Comparison of ENCODE assay signal across 24 mouse cellular contexts in the genomic region with DNA sequence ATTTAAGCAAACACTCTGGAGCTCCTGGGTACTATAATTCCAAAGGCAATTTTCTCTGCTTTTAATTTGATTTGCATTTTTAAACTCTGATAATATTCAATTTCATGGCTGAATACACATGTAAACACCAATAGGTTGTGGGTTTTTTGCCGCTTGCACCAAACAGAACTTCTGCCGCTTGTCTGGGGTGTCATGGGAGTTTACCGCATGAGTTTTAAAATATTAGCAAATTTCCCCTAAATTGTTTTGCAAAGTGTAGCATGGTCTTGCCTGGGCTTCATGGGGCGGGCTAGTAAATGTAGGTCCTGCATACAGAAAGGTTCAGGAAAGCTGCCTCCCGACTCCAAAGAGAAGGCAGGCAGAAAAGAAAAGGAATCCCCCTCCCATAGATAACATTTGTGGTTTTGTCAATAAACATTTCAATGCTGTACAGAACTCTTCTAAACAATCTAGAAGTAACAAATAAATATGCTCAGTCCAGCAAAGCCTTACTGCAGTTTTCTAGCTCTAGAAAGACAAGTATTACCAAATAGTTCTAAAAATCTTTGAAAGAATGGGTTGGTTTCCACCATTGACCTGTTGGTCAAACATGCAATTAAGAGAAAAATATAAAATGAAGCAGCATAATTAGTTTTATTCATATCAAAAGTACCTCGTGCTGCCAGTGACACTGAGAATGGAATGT. TPM values are rescaled to one million over a fixed set of nuclear protein-coding genes. Genes with fewer than 3 reads are reported as not detected.
A peak's percentile ranks its signal among the peaks of the same experiment; 100 is the strongest.
DNase-seq lines count a peak whose midpoint lies in the region; ATAC-seq and TF ChIP-seq lines count a peak whose summit lies in the region.
"Had no signal": no experiment of that assay in that cellular context is flagged by ENCODE, and none has a peak within 500 bp of the region (broad histone marks: within the 10 kb centered on the region; RNA-seq: fewer than 3 reads in every experiment).

No protein-coding gene starts in this region.

- DNase-seq in embryo, embryonic 10 days (ENCODE audit: low spot score): peak; percentile 3
- no peak for DNase-seq in embryo, embryonic 9.5 days (ENCODE audit: extremely low spot score)
- no peak for DNase-seq in liver, embryonic 11.5 days (ENCODE audit: low spot score)
- DNase-seq in liver, postnatal 0 days: no peak
- no peak for DNase-seq in gastrocnemius, adult 8-10 months (ENCODE audit: low spot score in 2 of 2)
- DNase-seq: adrenal gland, adult 8-10 months; cerebellum, adult 11 months; cerebellum, postnatal 14 days; heart, postnatal 36 days; layer of hippocampus, postnatal 36 days; spleen, adult 18-20 months; thymus, postnatal 25 days had no signal

- H3K4me2 ChIP-seq in liver, embryonic 11.5 days: peak overlapping the region; percentile 40
- H3K4me2 ChIP-seq in liver, postnatal 0 days (ENCODE audit: low read depth, low read length): no peak overlapping the region
- H3K4me2 ChIP-seq in midbrain, embryonic 13.5 days (replicated peaks): peak overlapping the region; percentile 16; the same call in 1 of the 2 replicates
- no peak overlapping the region for H3K4me2 ChIP-seq in midbrain, embryonic 16.5 days (ENCODE audit: low read length)
- peak overlapping the region; percentile 30; the same call in 1 of the 2 replicates for H3K4me2 ChIP-seq in stomach, embryonic 15.5 days
- H3K4me2 ChIP-seq: embryonic facial prominence, embryonic 13.5 days; limb, embryonic 15.5 days had no signal

- H3K9ac ChIP-seq in liver, embryonic 11.5 days (ENCODE audit: low read depth, low read length): no peak overlapping the region
- H3K9ac ChIP-seq in liver, postnatal 0 days (replicated peaks): no peak overlapping the region
- no peak overlapping the region for H3K9ac ChIP-seq in midbrain, embryonic 13.5 days (replicated peaks)
- H3K9ac ChIP-seq in midbrain, embryonic 16.5 days (ENCODE audit: low read depth, low read length): no peak overlapping the region
- no peak overlapping the region for H3K9ac ChIP-seq in stomach, embryonic 15.5 days
- H3K9ac ChIP-seq: embryonic facial prominence, embryonic 13.5 days; heart, embryonic 13.5 days; limb, embryonic 15.5 days had no signal

- TF ChIP-seq EP300 in liver, postnatal 0 days (IDR thresholded peaks at IDR 0.05; ENCODE audit: low read depth): no peak

- no peak for ATAC-seq in liver, embryonic 11.5 days (replicated peaks; ENCODE audit: low FRiP score)
- ATAC-seq in liver, postnatal 0 days: no peak
- ATAC-seq in midbrain, embryonic 13.5 days: no peak
- no peak for ATAC-seq in midbrain, embryonic 16.5 days
- ATAC-seq in stomach, embryonic 15.5 days (ENCODE audit: insufficient read depth, low FRiP score, low read depth): no peak
- ATAC-seq: CD4-positive, CD25-positive, alpha-beta regulatory T cell, adult 4 months had no signal

- TF ChIP-seq CTCF in liver, postnatal 0 days (IDR thresholded peaks at IDR 0.05; ENCODE audit: low read depth): no peak

- no peaks in the 10 kb centered on the region for H3K4me1 ChIP-seq in liver, embryonic 11.5 days (replicated peaks; ENCODE audit: control insufficient read depth, insufficient read depth, low read length)
- peaks cover 4% of the 10 kb centered on the region; the same call in 1 of the 2 replicates for H3K4me1 ChIP-seq in liver, postnatal 0 days (ENCODE audit: insufficient read depth)
- peaks cover 8% of the 10 kb centered on the region for H3K4me1 ChIP-seq in midbrain, embryonic 13.5 days (replicated peaks)
- no peaks in the 10 kb centered on the region for H3K4me1 ChIP-seq in midbrain, embryonic 16.5 days (ENCODE audit: control insufficient read depth, insufficient read depth, low read length)
- no peaks in the 10 kb centered on the region for H3K4me1 ChIP-seq in stomach, embryonic 15.5 days
- H3K4me1 ChIP-seq: embryonic facial prominence, embryonic 13.5 days; limb, embryonic 15.5 days had no signal

- WGBS in liver, embryonic 11.5 days: 11% methylated on average over 6 of the region's 6 CpGs
- 9% methylated on average over 6 of the region's 6 CpGs for WGBS in liver, postnatal 0 days (ENCODE audit: insufficient replicate concordance)
- 3% methylated on average over 6 of the region's 6 CpGs for WGBS in midbrain, embryonic 13.5 days
- 3% methylated on average over 6 of the region's 6 CpGs for WGBS in midbrain, embryonic 16.5 days
- 13% methylated on average over 6 of the region's 6 CpGs for WGBS in stomach, embryonic 15.5 days

- no peaks in the 10 kb centered on the region for H3K9me3 ChIP-seq in liver, embryonic 11.5 days (ENCODE audit: control insufficient read depth, low read length)
- no peaks in the 10 kb centered on the region for H3K9me3 ChIP-seq in liver, postnatal 0 days (ENCODE audit: low read length)
- no peaks in the 10 kb centered on the region for H3K9me3 ChIP-seq in midbrain, embryonic 13.5 days
- H3K9me3 ChIP-seq in midbrain, embryonic 16.5 days (replicated peaks; ENCODE audit: control insufficient read depth, low read length, poor library complexity, severe bottlenecking): no peaks in the 10 kb centered on the region
- no peaks in the 10 kb centered on the region for H3K9me3 ChIP-seq in stomach, embryonic 15.5 days
- H3K9me3 ChIP-seq: embryonic facial prominence, embryonic 13.5 days; heart, embryonic 13.5 days; limb, embryonic 15.5 days had no signal

- H3K4me3 ChIP-seq in liver, embryonic 11.5 days (ENCODE audit: low read depth, low read length): no peak overlapping the region
- H3K4me3 ChIP-seq in liver, postnatal 0 days (ENCODE audit: low read depth, low read length): no peak overlapping the region
- no peak overlapping the region for H3K4me3 ChIP-seq in midbrain, embryonic 13.5 days (replicated peaks)
- H3K4me3 ChIP-seq in midbrain, embryonic 16.5 days (ENCODE audit: low read depth, low read length): no peak overlapping the region
- H3K4me3 ChIP-seq in stomach, embryonic 15.5 days (replicated peaks): no peak overlapping the region
- H3K4me3 ChIP-seq: embryonic facial prominence, embryonic 13.5 days; heart, embryonic 13.5 days; limb, embryonic 15.5 days; megakaryocyte, embryonic 14.5 days had no signal

- no peaks in the 10 kb centered on the region for H3K36me3 ChIP-seq in liver, embryonic 11.5 days (ENCODE audit: control insufficient read depth, insufficient read depth, low read length)
- no peaks in the 10 kb centered on the region for H3K36me3 ChIP-seq in liver, postnatal 0 days (replicated peaks; ENCODE audit: insufficient read depth, low read length)
- H3K36me3 ChIP-seq in midbrain, embryonic 13.5 days: no peaks in the 10 kb centered on the region
- H3K36me3 ChIP-seq in midbrain, embryonic 16.5 days (ENCODE audit: control insufficient read depth, insufficient read depth, low read length): no peaks in the 10 kb centered on the region
- no peaks in the 10 kb centered on the region for H3K36me3 ChIP-seq in stomach, embryonic 15.5 days
- H3K36me3 ChIP-seq: embryonic facial prominence, embryonic 13.5 days; heart, embryonic 13.5 days; limb, embryonic 15.5 days had no signal

- no peak overlapping the region; the same call in 1 of the 2 replicates for H3K27ac ChIP-seq in liver, embryonic 11.5 days (ENCODE audit: low read depth, low read length)
- no peak overlapping the region for H3K27ac ChIP-seq in liver, postnatal 0 days (ENCODE audit: low read depth)
- no peak overlapping the region for H3K27ac ChIP-seq in midbrain, embryonic 13.5 days
- no peak overlapping the region for H3K27ac ChIP-seq in midbrain, embryonic 16.5 days (ENCODE audit: low read length)
- no peak overlapping the region for H3K27ac ChIP-seq in stomach, embryonic 15.5 days
- H3K27ac ChIP-seq: embryonic facial prominence, embryonic 13.5 days; heart, embryonic 13.5 days; limb, embryonic 15.5 days had no signal

- H3K27me3 ChIP-seq in liver, embryonic 11.5 days (replicated peaks; ENCODE audit: control insufficient read depth, insufficient read depth, low read length): peaks cover 69% of the 10 kb centered on the region
- 0 out of 2 replicates have a peak, but pooled peaks cover 13% of the 10 kb centered on the region for H3K27me3 ChIP-seq in liver, postnatal 0 days (ENCODE audit: insufficient read depth, low read length)
- peaks cover 95% of the 10 kb centered on the region for H3K27me3 ChIP-seq in midbrain, embryonic 13.5 days
- H3K27me3 ChIP-seq in midbrain, embryonic 16.5 days (ENCODE audit: control insufficient read depth, insufficient read depth, low read depth, low read length): peaks cover 79% of the 10 kb centered on the region
- H3K27me3 ChIP-seq in stomach, embryonic 15.5 days (replicated peaks): peaks cover 52% of the 10 kb centered on the region

RNA-seq across cellular contexts. Expression of gene Foxa2, which starts 15.6 kb away (rescaled TPM):
- polyA plus RNA-seq in liver, embryonic 11.5 days (2014; fragmentation: Nextera tagmentation; extraction: Ambion mirVana): 8.8 and 10.5 TPM in 2 replicates
- 10.1 and 12.6 TPM in 2 replicates for polyA plus RNA-seq in liver, postnatal 0 days (2015; fragmentation: Nextera tagmentation; extraction: Ambion mirVana)
- polyA plus RNA-seq in midbrain, embryonic 13.5 days (2015; fragmentation: Nextera tagmentation; extraction: Ambion mirVana): 4.0 and 9.2 TPM in 2 replicates
- 1.9 and 4.1 TPM in 2 replicates for polyA plus RNA-seq in midbrain, embryonic 16.5 days (2015; fragmentation: Nextera tagmentation; extraction: Ambion mirVana)
- polyA plus RNA-seq in stomach, embryonic 15.5 days (2015; fragmentation: Nextera tagmentation; extraction: Ambion mirVana): 13.0 and 18.4 TPM in 2 replicates
- not detected for total RNA-seq in gastrocnemius, adult 8-10 months (2022)
- total RNA-seq: adrenal gland, adult 8-10 months; heart, postnatal 36 days; layer of hippocampus, postnatal 36 days; left cerebral cortex, postnatal 25 days; MEL had no signal
- polyA plus RNA-seq: CD4-positive, CD25-positive, alpha-beta regulatory T cell, adult 4 months; forebrain, embryonic 16.5 days; gonadal fat pad, adult 2 months had no signal

Comparison
In these comparisons a context has a peak if more than half of its experiments do, and no peak if none do; other contexts are left out.
1. H3K4me2 ChIP-seq: peak in liver, embryonic 11.5 days (single experiment), midbrain, embryonic 13.5 days (single experiment) and stomach, embryonic 15.5 days (single experiment); none in liver, postnatal 0 days (single experiment) and midbrain, embryonic 16.5 days (single experiment).